Mouse (Mus musculus): ENCODE measurements around the gene Ajuba.

The Ajuba gene

GRCm38 (mm10) chr14:54592319-54592934, 15.1 kb upstream of the Ajuba start:
- no peak for DNase-seq (ENCODE audit: low read depth in 2 of 2, low spot score in 2 of 2)

- DNase-seq (ENCODE audit: low read depth in 2 of 2, low spot score in 2 of 2): no peak
Observed at GRCm38 (mm10) chr14:54591056-54591455, 13.7 kb upstream of the Ajuba start.

GRCm38 (mm10) chr14:54583681-54584338, 6.5 kb upstream of the Ajuba start:
- peak; percentile 42 to 61 for DNase-seq (ENCODE audit: low read depth in 2 of 2, low spot score in 2 of 2)

- no peak for DNase-seq (ENCODE audit: low read depth in 2 of 2, low spot score in 2 of 2)
Observed at GRCm38 (mm10) chr14:54582536-54582935, 5.2 kb upstream of the Ajuba start.

GRCm38 (mm10) chr14:54579638-54580037, 2.3 kb upstream of the Ajuba start:
- DNase-seq (ENCODE audit: low read depth in 2 of 2, low spot score in 2 of 2): no peak

GRCm38 (mm10) chr14:54578063-54578462, 705 bp upstream of the Ajuba start:
- peak; percentile 34 to 58 for DNase-seq (ENCODE audit: low read depth in 2 of 2, low spot score in 2 of 2)

- DNase-seq (ENCODE audit: low read depth in 2 of 2, low spot score in 2 of 2): no peak
Observed at GRCm38 (mm10) chr14:54576241-54577088, 893 bp downstream of the Ajuba start.

- no peak for DNase-seq (ENCODE audit: low read depth in 2 of 2, low spot score in 2 of 2)
Observed at GRCm38 (mm10) chr14:54575631-54576030, 1.7 kb downstream of the Ajuba start.

- DNase-seq (ENCODE audit: low read depth in 2 of 2, low spot score in 2 of 2): no peak
Observed at GRCm38 (mm10) chr14:54575031-54575430, 2.3 kb downstream of the Ajuba start.

GRCm38 (mm10) chr14:54574253-54574652, 3.1 kb downstream of the Ajuba start:
- no peak for DNase-seq (ENCODE audit: low read depth in 2 of 2, low spot score in 2 of 2)

GRCm38 (mm10) chr14:54572790-54573736, 4.3 kb downstream of the Ajuba start:
- DNase-seq (ENCODE audit: low read depth in 2 of 2, low spot score in 2 of 2): no peak

GRCm38 (mm10) chr14:54572122-54572521, 5.2 kb downstream of the Ajuba start:
- DNase-seq (ENCODE audit: low read depth in 2 of 2, low spot score in 2 of 2): no peak

GRCm38 (mm10) chr14:54569451-54570392, 7.6 kb downstream of the Ajuba start:
- no peak for DNase-seq (ENCODE audit: low read depth in 2 of 2, low spot score in 2 of 2)

- DNase-seq (ENCODE audit: low read depth in 2 of 2, low spot score in 2 of 2): peak; percentile 35 to 61
Observed at GRCm38 (mm10) chr14:54568694-54569414, 8.5 kb downstream of the Ajuba start.

GRCm38 (mm10) chr14:54560527-54561242, 16.7 kb downstream of the Ajuba start:
- DNase-seq (ENCODE audit: low read depth in 2 of 2, low spot score in 2 of 2): no peak

GRCm38 (mm10) chr14:54557330-54557729, 20.0 kb downstream of the Ajuba start:
- no peak for DNase-seq (ENCODE audit: low read depth in 2 of 2, low spot score in 2 of 2)

- peak; percentile 58 to 76 for DNase-seq (ENCODE audit: low read depth in 2 of 2, low spot score in 2 of 2)
Observed at GRCm38 (mm10) chr14:54553975-54554769, 23.2 kb downstream of the Ajuba start, which contains the start of gene Haus4. TSS of gene Haus4 (minus strand) at chr14:54554616.
